Mouse (Mus musculus) stomach, embryonic 16.5 days (tissue): ENCODE measurements around the gene Iqcj. TPM values are rescaled to one million over a fixed set of nuclear protein-coding genes. Genes with fewer than 3 reads are reported as not detected.

Source experiments
- ATAC-seq: fragments of 200-750 bp; cut with Nextera tagmentation; 2 replicates; pipeline ENCODE4 v1.8.0; 2017; ENCODE audit warnings: moderate number of reproducible peaks, moderate TSS enrichment; ENCODE audit not compliant: insufficient read depth, low FRiP score
- H3K27ac ChIP-seq: fragments of 300-500 bp; sonication (generic); 2 replicates; pipeline ENCODE4 v1.5.1; 2014; ENCODE audit warnings: low read length
- H3K27me3 ChIP-seq: fragments of 300-500 bp; sonication (generic); 2 replicates; pipeline ENCODE4 v1.6.1; 2014; ENCODE audit warnings: low read length, control low read depth, mixed read lengths; ENCODE audit not compliant: control insufficient read depth, insufficient read depth
- H3K36me3 ChIP-seq: fragments of 300-500 bp; sonication (generic); 2 replicates; pipeline ENCODE4 v1.6.1; 2014; ENCODE audit warnings: low read length; ENCODE audit not compliant: control insufficient read depth, insufficient read depth
- H3K4me1 ChIP-seq: fragments of 300-500 bp; sonication (generic); 2 replicates; pipeline ENCODE4 v1.6.1; 2014; ENCODE audit warnings: low read length, control low read depth, mixed read lengths; ENCODE audit not compliant: control insufficient read depth, insufficient read depth
- H3K4me2 ChIP-seq: fragments of 300-500 bp; sonication (generic); 2 replicates; pipeline ENCODE4 v1.6.1; 2014; ENCODE audit warnings: low read depth, low read length, mixed read lengths
- H3K4me3 ChIP-seq: fragments of 300-500 bp; sonication (generic); replicated peaks from 2 replicates; pipeline ENCODE4 v1.5.1; 2014; ENCODE audit warnings: mild to moderate bottlenecking, low read length
- H3K9ac ChIP-seq: fragments of 300-500 bp; sonication (generic); 2 replicates; pipeline ENCODE4 v1.6.1; 2014; ENCODE audit warnings: low read length
- H3K9me3 ChIP-seq: fragments of 300-500 bp; sonication (generic); replicated peaks from 2 replicates; pipeline ENCODE4 v1.6.1; 2016; ENCODE audit warnings: low read length, control low read depth; ENCODE audit not compliant: control insufficient read depth
- WGBS: fragments of 180-500 bp; shearing (Covaris S2); extraction: QIAGEN DNeasy Blood & Tissue Kit; methylation state at CpG from one replicate; pipeline ENCODE4 v1.1.7; 2014; 5-methylcytosine and 5-hydroxymethylcytosine counted together
- polyA plus RNA-seq: library from polyadenylated mRNA; unstranded; fragments of >200 nt; fragmentation: Nextera tagmentation; extraction: Ambion mirVana; gene quantifications from 2 replicates; pipeline ENCODE4 v1.2.1, GENCODE M21; 2015

The Iqcj gene
- polyA plus RNA-seq, 1 experiment from 2014 or later = not detected

GRCm38 (mm10) chr3:67974340-67974998 lies 82.4 kb downstream of the Iqcj start:
- Histone ChIP-seq H3K36me3 (no peaks in the 10 kb centered on the region), H3K27ac (no peak overlapping the region), H3K4me1 (no peaks in the 10 kb centered on the region), H3K4me2 (no peak overlapping the region), H3K9me3 (no peaks in the 10 kb centered on the region), H3K27me3 (no peaks in the 10 kb centered on the region), H3K9ac (no peak overlapping the region), H3K4me3 (no peak overlapping the region)
- ATAC-seq = no peak
- WGBS = 83% methylated on average over 2 of the region's 2 CpGs

DNA sequence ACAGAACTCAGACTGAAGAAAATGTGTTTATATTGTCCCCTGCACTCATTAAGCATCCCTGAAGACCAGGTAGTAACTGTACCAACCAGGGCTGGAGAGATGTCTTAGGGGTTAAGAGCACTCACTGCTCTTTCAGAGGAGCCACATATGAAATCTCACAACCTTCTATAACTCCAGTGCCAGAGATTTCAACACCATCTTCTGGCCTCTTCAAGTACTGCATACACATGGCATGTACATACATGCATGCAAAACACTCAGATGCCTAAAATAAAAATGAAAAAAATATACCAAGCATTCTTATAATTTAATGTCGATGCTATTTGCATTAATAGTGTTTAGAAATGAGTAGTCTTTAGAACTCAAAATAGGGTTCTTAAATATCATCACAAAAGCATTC lies 88.0 kb downstream of the Iqcj start:
- Histone ChIP-seq H3K27ac (no peak overlapping the region), H3K9ac (no peak overlapping the region), H3K36me3 (no peaks in the 10 kb centered on the region), H3K27me3 (no peaks in the 10 kb centered on the region), H3K9me3 (no peaks in the 10 kb centered on the region), H3K4me1 (no peaks in the 10 kb centered on the region), H3K4me2 (no peak overlapping the region), H3K4me3 (no peak overlapping the region)
- ATAC-seq = no peak
- WGBS = 86% methylated on average over 1 of the region's 1 CpGs

- no peak for ATAC-seq
- Histone ChIP-seq H3K9me3 (no peaks in the 10 kb centered on the region), H3K4me1 (no peaks in the 10 kb centered on the region), H3K36me3 (no peaks in the 10 kb centered on the region), H3K27me3 (no peaks in the 10 kb centered on the region), H3K4me2 (no peak overlapping the region), H3K27ac (no peak overlapping the region), H3K4me3 (no peak overlapping the region), H3K9ac (no peak overlapping the region)
- 45% methylated on average over 12 of the region's 12 CpGs for WGBS
These were observed 91.3 kb downstream of the Iqcj start for GRCm38 (mm10) chr3:67983329-67983728.

DNA sequence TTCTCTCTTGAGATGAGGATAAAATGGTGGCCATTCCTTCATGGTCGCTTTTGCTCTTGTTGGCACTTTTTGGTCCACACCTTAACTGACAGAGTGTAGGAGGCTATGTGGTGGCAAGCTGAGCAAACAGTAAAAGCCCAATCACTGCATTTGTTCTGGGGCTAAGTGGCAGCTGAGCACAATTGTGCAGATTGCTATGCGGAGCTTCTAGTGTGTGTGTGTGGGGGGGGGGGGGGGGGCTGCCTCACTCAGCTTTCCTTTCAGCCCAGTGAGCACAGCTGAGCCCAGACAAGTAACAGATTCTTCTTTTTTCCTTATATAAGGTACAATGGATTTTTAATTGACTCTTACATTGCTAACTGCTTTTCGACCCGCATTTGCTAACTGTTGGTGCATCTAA lies 110.4 kb downstream of the Iqcj start:
- Histone ChIP-seq H3K9me3 (no peaks in the 10 kb centered on the region), H3K4me3 (no peak overlapping the region)
- no peak for ATAC-seq

DNA sequence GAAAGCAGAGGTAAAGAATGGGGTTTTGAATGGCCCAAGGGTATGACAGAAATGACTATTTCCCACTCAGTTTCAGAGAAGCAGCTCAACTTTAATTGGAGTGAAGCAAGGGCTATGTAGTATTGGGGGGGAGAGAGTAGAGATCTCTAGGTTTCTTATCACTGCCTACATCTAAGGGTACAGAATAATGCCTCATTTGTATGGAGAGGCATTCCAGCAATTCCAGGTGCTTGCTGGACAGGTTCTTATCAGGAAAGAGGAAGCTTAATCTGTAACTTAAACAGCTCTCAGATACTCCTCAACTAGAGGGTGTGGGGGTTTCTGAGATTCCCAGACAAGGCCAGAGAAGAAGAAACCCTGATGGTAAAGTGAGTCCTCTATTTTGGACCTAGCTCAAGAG lies 120.3 kb downstream of the Iqcj start:
- Histone ChIP-seq H3K9me3 (no peaks in the 10 kb centered on the region), H3K4me3 (no peak overlapping the region), H3K4me2 (no peak overlapping the region), H3K4me1 (no peaks in the 10 kb centered on the region), H3K27ac (no peak overlapping the region), H3K27me3 (no peaks in the 10 kb centered on the region), H3K9ac (no peak overlapping the region), H3K36me3 (no peaks in the 10 kb centered on the region)
- ATAC-seq = no peak

More for the DNA sequence above, 110.4 kb downstream of the Iqcj start:
- Histone ChIP-seq H3K27me3 (no peaks in the 10 kb centered on the region), H3K4me1 (no peaks in the 10 kb centered on the region), H3K27ac (no peak overlapping the region), H3K9ac (no peak overlapping the region), H3K4me2 (no peak overlapping the region), H3K36me3 (no peaks in the 10 kb centered on the region)
- WGBS = 70% methylated on average over 4 of the region's 4 CpGs

DNA sequence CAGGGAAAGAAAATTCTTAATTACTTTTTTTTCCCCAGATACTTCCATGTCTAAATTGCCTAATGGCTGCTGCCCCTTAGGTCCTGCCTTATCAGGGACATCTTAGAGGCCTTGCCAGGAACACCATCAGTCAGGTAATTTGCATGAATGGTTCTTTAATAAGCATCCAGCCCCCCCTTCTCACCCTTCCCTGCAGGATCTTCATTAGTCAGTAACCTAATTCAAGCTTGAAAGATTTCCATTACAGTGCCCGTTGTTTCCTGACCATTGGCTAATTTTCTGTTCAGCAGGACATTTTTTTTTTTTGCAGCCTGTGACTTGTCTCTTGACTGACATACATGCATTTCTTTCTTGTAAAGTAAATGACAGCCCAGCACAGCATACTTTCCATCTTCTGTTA lies 123.8 kb downstream of the Iqcj start:
- Histone ChIP-seq H3K27me3 (no peaks in the 10 kb centered on the region), H3K9ac (no peak overlapping the region), H3K4me1 (no peaks in the 10 kb centered on the region), H3K27ac (no peak overlapping the region), H3K9me3 (no peaks in the 10 kb centered on the region), H3K4me3 (no peak overlapping the region), H3K4me2 (no peak overlapping the region), H3K36me3 (no peaks in the 10 kb centered on the region)
- WGBS = 64% methylated on average over 1 of the region's 1 CpGs
- no peak for ATAC-seq

DNA sequence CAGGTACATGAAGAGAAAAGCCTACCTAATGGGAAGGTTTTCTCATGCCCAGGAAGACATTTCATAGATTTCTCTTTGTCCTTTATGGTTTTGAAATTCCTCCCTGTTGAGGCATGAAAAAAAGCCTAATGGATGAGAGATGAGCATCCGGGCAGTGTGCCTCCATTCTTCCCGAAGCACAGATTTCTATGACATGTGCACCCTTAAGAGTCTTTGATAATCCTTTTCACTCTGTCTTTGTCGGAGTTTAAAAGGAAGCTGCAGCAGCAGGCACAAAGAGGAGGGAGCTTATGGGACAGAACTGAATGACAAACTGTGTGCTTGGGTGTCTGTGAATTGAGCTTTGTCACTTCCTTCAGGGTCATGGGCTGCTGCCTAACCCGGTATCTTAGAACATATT lies 127.4 kb downstream of the Iqcj start:
- Histone ChIP-seq H3K9me3 (no peaks in the 10 kb centered on the region), H3K4me2 (no peak overlapping the region), H3K4me3 (no peak overlapping the region), H3K9ac (no peak overlapping the region), H3K36me3 (no peaks in the 10 kb centered on the region), H3K27ac (no peak overlapping the region), H3K27me3 (no peaks in the 10 kb centered on the region), H3K4me1 (no peaks in the 10 kb centered on the region)
- no peak for ATAC-seq
- WGBS = 55% methylated on average over 4 of the region's 4 CpGs

DNA sequence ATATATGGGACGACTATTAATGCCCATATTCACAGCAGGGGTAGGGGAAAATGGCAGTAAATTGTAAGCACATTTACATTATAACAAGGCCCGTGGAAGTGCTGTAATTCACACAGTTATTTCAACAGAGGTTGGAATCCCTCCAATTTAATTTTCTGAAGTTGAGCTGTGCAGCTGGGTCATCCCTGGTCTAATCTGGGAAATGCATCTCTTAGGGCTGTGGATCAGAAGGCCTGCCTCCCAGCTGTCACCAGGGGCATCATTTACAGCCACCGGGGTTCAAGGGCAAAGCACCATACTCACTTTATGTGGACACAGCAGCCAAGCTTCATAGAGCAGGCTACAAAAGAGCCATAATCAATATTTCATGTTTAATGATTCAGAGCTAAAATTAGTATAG lies 144.1 kb downstream of the Iqcj start:
- Histone ChIP-seq H3K4me2 (no peak overlapping the region), H3K4me3 (no peak overlapping the region), H3K36me3 (no peaks in the 10 kb centered on the region), H3K9me3 (no peaks in the 10 kb centered on the region), H3K9ac (no peak overlapping the region), H3K4me1 (no peaks in the 10 kb centered on the region), H3K27ac (no peak overlapping the region), H3K27me3 (no peaks in the 10 kb centered on the region)
- ATAC-seq = no peak
- WGBS = 53% methylated on average over 3 of the region's 3 CpGs

DNA sequence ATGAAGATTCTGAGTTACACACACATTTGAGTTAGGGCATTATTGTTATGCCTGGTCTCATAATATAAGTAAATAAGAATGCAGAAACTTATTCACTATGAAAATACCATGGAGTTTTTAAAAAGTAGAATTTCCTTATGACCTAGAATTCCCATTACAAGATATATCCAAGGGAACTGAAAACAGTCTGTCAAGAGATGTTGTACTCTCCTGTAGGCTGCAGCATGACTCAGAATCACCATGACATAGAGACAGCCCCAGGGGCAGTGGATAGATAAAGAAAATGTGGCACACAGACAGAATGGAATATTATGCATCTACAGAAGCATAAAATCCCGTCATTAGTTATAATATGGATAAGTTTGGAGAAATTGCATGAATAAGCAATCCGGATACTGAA lies 150.9 kb downstream of the Iqcj start:
- 84% methylated on average over 2 of the region's 2 CpGs for WGBS
- no peak overlapping the region for H3K27ac ChIP-seq
- no peak overlapping the region for H3K4me2 ChIP-seq
- no peak overlapping the region for H3K4me3 ChIP-seq
- H3K36me3 ChIP-seq = no peaks in the 10 kb centered on the region
- H3K4me1 ChIP-seq = no peaks in the 10 kb centered on the region
- no peaks in the 10 kb centered on the region for H3K9me3 ChIP-seq
- H3K27me3 ChIP-seq = no peaks in the 10 kb centered on the region
- no peak overlapping the region for H3K9ac ChIP-seq
- no peak for ATAC-seq
